Mouse (Mus musculus): Measurements from ENCODE around the gene Sh3bp5l. TPM values are rescaled to one million over a fixed set of nuclear protein-coding genes. Genes with fewer than 3 reads are reported as not detected.
"Not testable (repeated sequence)": the region's sequence is repeated elsewhere in the genome, so short reads cannot be mapped to it uniquely, and the experiment has no call there.

Sh3bp5l gene
- total RNA-seq, 2 experiments from 2014 or later, result 4.5 to 17.8 TPM

DNA sequence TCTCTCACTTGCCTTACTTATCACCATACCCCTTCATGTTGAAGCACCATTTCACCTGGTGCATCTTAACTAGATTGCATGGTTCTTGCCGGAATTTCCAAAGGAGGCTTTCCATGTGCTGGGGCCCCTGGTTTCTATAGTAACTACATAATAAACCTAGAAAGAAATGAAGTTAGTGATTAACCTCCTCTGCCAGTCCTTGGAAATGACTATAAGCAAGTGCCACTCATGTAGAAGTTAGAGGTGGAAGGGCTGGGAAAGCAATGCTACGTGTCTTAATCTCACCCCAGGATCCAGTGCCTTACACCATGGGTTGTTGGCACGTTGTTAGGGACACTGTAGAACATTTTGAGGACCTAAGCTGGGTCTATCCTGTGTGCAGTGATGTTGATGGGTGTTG lies 33.9 kb downstream of the Sh3bp5l start:
- no peak for ATAC-seq (replicated peaks; ENCODE audit: poor library complexity, severe bottlenecking)

DNA sequence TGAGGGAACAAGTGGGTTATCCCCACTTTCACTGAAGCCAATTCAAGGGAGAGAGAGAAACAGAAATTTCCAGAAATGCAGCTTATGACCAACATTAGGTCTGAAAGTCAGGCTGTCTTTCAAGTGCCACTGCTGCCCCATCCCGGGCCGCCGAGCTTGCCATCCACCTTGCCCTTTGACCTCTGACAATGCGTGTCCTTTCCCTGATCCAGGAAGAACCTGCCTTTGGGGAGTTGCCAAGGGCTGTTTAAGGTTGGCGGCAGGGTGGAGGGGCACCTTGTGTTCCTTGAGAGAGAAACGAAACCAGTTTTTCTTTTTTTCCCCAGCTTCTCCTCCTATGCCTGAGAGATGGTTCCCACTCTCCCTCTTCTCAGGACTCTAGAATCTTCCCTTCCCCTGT lies 35.7 kb downstream of the Sh3bp5l start:
- not testable (repeated sequence) for ATAC-seq (replicated peaks; ENCODE audit: poor library complexity, severe bottlenecking)

DNA sequence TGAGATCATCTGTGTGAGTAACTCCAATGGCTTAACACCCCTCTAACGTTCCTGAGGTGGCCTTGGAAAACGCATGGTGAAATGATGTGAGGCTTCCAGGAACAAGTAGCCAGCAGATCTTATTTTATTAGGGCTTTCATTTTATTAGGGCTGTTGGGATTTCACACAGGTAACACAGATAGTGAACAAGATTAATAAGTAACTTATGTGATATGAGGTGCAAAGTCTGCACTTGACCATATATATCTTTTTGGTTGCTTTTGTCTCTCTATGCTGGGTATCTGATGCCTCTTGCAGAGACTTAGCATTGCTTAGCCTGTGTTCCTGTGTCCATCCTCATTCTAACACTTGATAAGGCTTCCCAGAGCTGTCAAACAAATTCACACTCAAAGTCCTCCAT lies 46.7 kb downstream of the Sh3bp5l start:
- ATAC-seq (replicated peaks; ENCODE audit: poor library complexity, severe bottlenecking), result no peak

DNA sequence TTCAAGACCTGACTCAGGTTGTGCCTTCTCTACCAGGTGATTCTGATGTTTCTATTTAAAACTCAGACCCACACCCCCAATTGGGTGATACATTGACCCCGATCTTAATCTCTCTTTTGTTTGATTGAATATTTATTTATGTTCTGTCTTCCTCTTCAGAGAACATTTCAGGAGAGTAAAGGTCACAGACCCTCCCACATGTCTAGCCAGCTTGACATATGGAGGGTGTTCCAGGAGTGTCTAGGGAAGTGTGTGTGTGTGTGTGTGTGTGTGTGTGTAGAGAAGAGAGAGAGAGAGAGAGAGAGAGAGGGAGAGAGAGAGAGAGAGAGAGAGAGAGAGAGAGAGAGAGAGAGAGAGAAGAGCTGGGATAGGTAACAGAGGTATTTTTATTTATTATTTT lies 47.2 kb downstream of the Sh3bp5l start:
- no peak for ATAC-seq (replicated peaks; ENCODE audit: poor library complexity, severe bottlenecking)

DNA sequence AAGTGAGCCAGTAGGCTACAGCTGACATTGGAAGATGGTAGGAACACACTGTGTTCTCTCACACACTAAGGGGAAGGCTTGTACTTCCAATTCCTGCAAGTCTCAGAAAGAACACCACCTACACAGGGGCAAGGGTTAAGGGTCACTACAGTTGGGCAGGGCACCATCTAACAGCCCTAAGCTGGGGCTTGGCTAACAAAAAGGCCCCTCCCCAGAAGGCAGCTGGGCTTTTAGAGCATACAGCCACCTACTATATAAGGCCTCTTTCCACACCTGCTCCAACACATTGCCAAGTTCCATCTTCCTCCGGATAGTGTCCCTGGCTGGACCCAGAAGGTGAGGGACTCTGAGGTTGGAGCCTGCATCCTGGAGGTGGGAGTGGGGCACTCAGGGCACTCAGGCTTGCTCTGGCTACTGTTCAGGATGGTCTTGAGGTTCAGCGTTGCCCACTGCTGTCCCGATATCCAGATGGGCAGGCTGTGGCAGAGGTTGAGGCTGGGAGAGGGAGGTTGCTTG lies 48.3 kb downstream of the Sh3bp5l start, which contains the start of gene Lypd8:
TSS of gene Lypd8 (plus strand) at position 281 of the 516 bp plus-strand sequence.
- no peak for ATAC-seq (replicated peaks; ENCODE audit: poor library complexity, severe bottlenecking)

DNA sequence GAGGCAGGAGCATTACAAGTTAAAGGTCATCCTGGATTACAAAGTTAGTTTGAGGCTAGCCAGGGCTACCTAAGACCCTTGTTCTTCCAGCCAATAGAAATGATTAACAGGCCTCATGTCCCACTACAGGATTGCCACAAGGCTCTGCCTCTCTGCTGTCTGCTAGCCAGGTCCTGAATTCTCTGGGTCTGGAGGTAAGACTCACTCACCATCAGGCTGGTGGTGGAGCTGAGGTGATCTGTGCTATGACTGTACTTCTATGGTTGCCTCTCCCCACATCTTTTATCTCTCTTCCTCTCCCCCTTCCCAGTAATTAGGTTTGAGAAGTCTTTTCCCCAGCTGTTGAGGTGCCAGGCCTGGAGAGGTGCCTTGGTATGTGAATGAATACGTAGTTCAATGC lies 49.0 kb downstream of the Sh3bp5l start:
- no peak for ATAC-seq (replicated peaks; ENCODE audit: poor library complexity, severe bottlenecking)

DNA sequence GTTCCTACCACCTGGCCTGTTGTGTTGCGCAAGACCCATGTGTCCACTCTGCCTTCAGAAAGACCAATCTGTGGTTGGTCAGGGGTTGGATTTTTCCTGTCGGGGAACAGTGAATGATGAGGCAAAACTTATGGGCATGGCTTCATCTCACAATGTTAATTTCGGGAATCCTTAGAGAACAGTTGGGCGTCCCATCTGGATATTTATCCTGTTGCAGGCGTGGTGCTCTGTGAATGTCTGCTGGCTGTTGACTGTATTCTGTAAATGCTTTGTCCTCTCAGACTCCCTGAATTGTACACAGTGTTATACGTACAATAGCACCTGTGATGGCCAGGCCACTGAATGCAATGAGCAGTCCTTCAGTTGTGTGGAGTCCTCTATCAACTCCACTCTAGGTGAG lies 51.9 kb downstream of the Sh3bp5l start:
- no peak for ATAC-seq (replicated peaks; ENCODE audit: poor library complexity, severe bottlenecking)

Other genes starting within 250 kb of the Sh3bp5l start
- not detected in 2 replicates for gene Gm12248, start 237.6 kb upstream of the Sh3bp5l start, total RNA-seq (2014; fragmentation: Nextera tagmentation)
- gene Gm12248, start 237.6 kb upstream of the Sh3bp5l start, total RNA-seq (2017), result 0.21 TPM in 1 of 2 replicates, not detected in the other
- gene Cnot8, start 226.6 kb upstream of the Sh3bp5l start, total RNA-seq (2014; fragmentation: Nextera tagmentation), result 79.5 and 85.5 TPM in 2 replicates
- gene Cnot8, start 226.6 kb upstream of the Sh3bp5l start, total RNA-seq (2017), result 117 and 126 TPM in 2 replicates
- gene Gemin5, start 162.2 kb upstream of the Sh3bp5l start, total RNA-seq (2014; fragmentation: Nextera tagmentation), result 23.7 and 26.5 TPM in 2 replicates
- gene Gemin5, start 162.2 kb upstream of the Sh3bp5l start, total RNA-seq (2017), result 29.6 and 31.4 TPM in 2 replicates
- 77.4 and 92.5 TPM in 2 replicates for gene Mrpl22, start 159.1 kb upstream of the Sh3bp5l start, total RNA-seq (2014; fragmentation: Nextera tagmentation)
- 58.4 and 65.0 TPM in 2 replicates for gene Mrpl22, start 159.1 kb upstream of the Sh3bp5l start, total RNA-seq (2017)
- gene Igtp, start 131.2 kb upstream of the Sh3bp5l start, total RNA-seq (2014; fragmentation: Nextera tagmentation), result 8.5 and 9.6 TPM in 2 replicates
- gene Igtp, start 131.2 kb upstream of the Sh3bp5l start, total RNA-seq (2017), result 8.7 and 11.8 TPM in 2 replicates
- gene Irgm2, start 131.1 kb upstream of the Sh3bp5l start, total RNA-seq (2014; fragmentation: Nextera tagmentation), result 5.2 and 5.4 TPM in 2 replicates
- 4.2 and 6.3 TPM in 2 replicates for gene Irgm2, start 131.1 kb upstream of the Sh3bp5l start, total RNA-seq (2017)
- gene 4930438A08Rik, start 55.9 kb upstream of the Sh3bp5l start, total RNA-seq (2014; fragmentation: Nextera tagmentation), result 2.2 TPM in 1 of 2 replicates, not detected in the other
- gene 4930438A08Rik, start 55.9 kb upstream of the Sh3bp5l start, total RNA-seq (2017), result 2.8 and 4.7 TPM in 2 replicates
- 35.3 and 35.8 TPM in 2 replicates for gene Zfp692, start 23.7 kb upstream of the Sh3bp5l start, total RNA-seq (2014; fragmentation: Nextera tagmentation)
- gene Zfp692, start 23.7 kb upstream of the Sh3bp5l start, total RNA-seq (2017), result 22.7 and 27.7 TPM in 2 replicates
- 10.9 and 19.5 TPM in 2 replicates for gene Zfp672, start 385 bp upstream of the Sh3bp5l start, total RNA-seq (2014; fragmentation: Nextera tagmentation)
- gene Zfp672, start 385 bp upstream of the Sh3bp5l start, total RNA-seq (2017), result 22.6 and 26.4 TPM in 2 replicates
- not detected in 2 replicates for gene Lypd8, start 48.3 kb downstream of the Sh3bp5l start, total RNA-seq (2014; fragmentation: Nextera tagmentation)
- gene Lypd8, start 48.3 kb downstream of the Sh3bp5l start, total RNA-seq (2017), result not detected in 2 replicates
- not detected in 2 replicates for gene 1810065E05Rik, start 90.4 kb downstream of the Sh3bp5l start, total RNA-seq (2014; fragmentation: Nextera tagmentation)
- gene 1810065E05Rik, start 90.4 kb downstream of the Sh3bp5l start, total RNA-seq (2017), result not detected in 2 replicates
- gene Gm12253, start 101.8 kb downstream of the Sh3bp5l start, total RNA-seq (2014; fragmentation: Nextera tagmentation), result not detected in 2 replicates
- not detected in 2 replicates for gene Gm12253, start 101.8 kb downstream of the Sh3bp5l start, total RNA-seq (2017)
- not detected in 2 replicates for gene Lypd9, start 122.2 kb downstream of the Sh3bp5l start, total RNA-seq (2014; fragmentation: Nextera tagmentation)
- gene Lypd9, start 122.2 kb downstream of the Sh3bp5l start, total RNA-seq (2017), result not detected in 2 replicates
- gene Olfr30, start 131.5 kb downstream of the Sh3bp5l start, total RNA-seq (2014; fragmentation: Nextera tagmentation), result not detected in 2 replicates
- not detected in 2 replicates for gene Olfr30, start 131.5 kb downstream of the Sh3bp5l start, total RNA-seq (2017)
- gene Olfr332, start 161.8 kb downstream of the Sh3bp5l start, total RNA-seq (2014; fragmentation: Nextera tagmentation), result not detected in 2 replicates
- gene Olfr332, start 161.8 kb downstream of the Sh3bp5l start, total RNA-seq (2017), result not detected in 2 replicates
- gene Olfr331, start 171.8 kb downstream of the Sh3bp5l start, total RNA-seq (2014; fragmentation: Nextera tagmentation), result not detected in 2 replicates
- not detected in 2 replicates for gene Olfr331, start 171.8 kb downstream of the Sh3bp5l start, total RNA-seq (2017)
- not detected in 2 replicates for gene Olfr330, start 204.1 kb downstream of the Sh3bp5l start, total RNA-seq (2014; fragmentation: Nextera tagmentation)
- gene Olfr330, start 204.1 kb downstream of the Sh3bp5l start, total RNA-seq (2017), result not detected in 2 replicates
- not detected in 2 replicates for gene Olfr329-ps, start 215.7 kb downstream of the Sh3bp5l start, total RNA-seq (2014; fragmentation: Nextera tagmentation)
- not detected in 2 replicates for gene Olfr329-ps, start 215.7 kb downstream of the Sh3bp5l start, total RNA-seq (2017)
- not detected in 2 replicates for gene Olfr328, start 224.9 kb downstream of the Sh3bp5l start, total RNA-seq (2014; fragmentation: Nextera tagmentation)
- gene Olfr328, start 224.9 kb downstream of the Sh3bp5l start, total RNA-seq (2017), result not detected in 2 replicates
- not detected in 2 replicates for gene Olfr224, start 239.8 kb downstream of the Sh3bp5l start, total RNA-seq (2014; fragmentation: Nextera tagmentation)
- gene Olfr224, start 239.8 kb downstream of the Sh3bp5l start, total RNA-seq (2017), result not detected in 2 replicates
- gene Olfr325, start 247.0 kb downstream of the Sh3bp5l start, total RNA-seq (2014; fragmentation: Nextera tagmentation), result not detected in 2 replicates
- not detected in 2 replicates for gene Olfr325, start 247.0 kb downstream of the Sh3bp5l start, total RNA-seq (2017)

Measured in granulocyte monocyte progenitor cell, adult 5-6 weeks (primary cell).